Mouse (Mus musculus): ENCODE measurements around the gene Vps35l.

DNA sequence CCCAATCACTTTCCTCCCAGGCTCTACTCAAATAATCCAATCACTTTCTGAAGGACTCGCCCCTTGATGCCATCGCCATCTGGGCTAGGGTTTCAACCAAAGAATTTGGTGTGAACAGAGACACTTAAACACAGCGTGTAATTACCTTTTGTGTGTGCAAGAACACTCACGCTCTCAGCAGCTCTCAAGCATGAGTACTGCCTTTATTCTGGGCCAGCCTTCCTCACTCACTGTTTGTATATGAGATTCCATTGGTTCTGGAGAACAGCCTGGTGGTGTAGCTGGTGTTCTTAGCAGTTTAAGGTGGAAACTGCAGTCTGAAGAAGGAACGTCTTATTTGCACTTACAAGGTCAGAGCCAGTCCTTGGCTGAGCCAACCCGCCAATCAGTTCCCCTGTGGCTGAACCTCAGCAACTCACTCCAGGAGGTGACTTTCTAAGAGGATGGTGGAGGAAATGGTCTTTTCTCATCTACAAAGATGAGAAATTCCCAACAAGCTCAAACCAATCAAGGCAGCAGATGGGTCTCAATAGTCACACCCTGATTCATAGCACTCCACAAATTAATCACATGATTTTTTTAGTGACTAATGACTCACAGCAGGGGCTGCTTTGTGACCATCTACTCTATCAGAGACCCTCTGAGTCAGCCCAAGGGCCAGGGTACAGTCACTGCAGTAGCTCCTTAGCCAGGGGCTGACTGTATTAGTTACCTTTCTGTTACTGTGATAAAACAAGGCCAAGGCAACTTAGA lies 147.5 kb downstream of the Vps35l start:
- TF ChIP-seq CTCF (conservative IDR thresholded peaks at IDR 0.05; ENCODE audit: low read length) (no peak), POU5F1 (IDR thresholded peaks at IDR 0.05; ENCODE audit: borderline replicate concordance, low read length) (no peak)

All from E14TG2a.4 (cell line).